Mouse (Mus musculus): ENCODE data around the gene Phactr4. TPM values are rescaled to one million over a fixed set of nuclear protein-coding genes. Genes with fewer than 3 reads are reported as not detected.
A peak's percentile ranks its signal among the peaks of the same experiment; 100 is the strongest.
"Not testable (repeated sequence)": the region's sequence is repeated elsewhere in the genome, so short reads cannot be mapped to it uniquely, and the experiment has no call there.

Phactr4 gene
- total RNA-seq (2021), result 10 to 100 TPM; 10.7 to 12.4 TPM
- long read RNA-seq, full-length matches to known transcripts, result 3 of 3 reads
- long read RNA-seq, partial matches to known transcripts, result 0 of 3 reads
- long read RNA-seq, other reads (novel, unspliced or antisense), result 0 of 3 reads

DNA sequence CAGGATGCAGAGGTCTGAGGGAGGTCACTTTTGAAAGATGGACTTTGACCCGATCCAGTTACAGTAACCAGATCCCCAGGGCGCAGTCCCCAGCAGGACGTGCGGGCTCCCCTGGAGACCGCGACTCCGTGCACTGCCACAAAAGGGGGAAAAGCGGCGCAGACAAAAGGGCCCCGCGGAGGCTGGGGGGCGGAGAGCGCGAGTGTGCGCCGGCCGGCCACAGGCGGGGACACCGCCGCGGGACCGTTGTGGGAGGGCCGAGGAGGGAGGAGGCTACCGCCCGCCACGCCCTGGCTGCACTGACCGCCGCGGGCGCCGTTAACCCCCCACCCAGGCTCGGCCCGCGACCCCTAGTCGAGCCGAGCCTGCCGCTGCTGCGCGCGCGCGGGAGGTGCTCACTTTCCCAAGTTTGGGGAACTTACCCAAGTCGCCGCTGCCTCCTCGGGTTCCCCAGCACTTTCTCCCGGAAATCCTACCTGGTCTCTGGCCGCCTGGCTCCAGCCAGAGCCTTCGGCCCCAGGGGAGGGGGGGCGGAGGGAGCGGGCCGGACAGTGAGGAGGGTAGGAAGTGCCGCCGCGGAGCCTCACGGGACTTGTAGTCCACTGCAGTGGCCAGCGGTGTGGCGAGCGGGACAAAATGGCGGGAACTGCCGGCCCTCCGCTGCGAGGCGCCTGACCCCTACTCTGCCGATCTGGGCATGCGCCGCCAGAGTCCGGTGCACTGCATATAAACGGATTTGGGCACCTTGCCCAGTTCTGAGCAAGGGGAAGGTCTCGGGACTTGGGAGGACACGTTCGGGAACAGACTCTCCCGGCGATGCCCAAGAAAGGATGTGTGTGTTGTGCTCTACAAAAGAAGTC lies at the start of gene Phactr4:
Phactr4 (minus strand) TSS at position 567 of the 860 bp plus-strand sequence.
- DNase-seq (ENCODE audit: low spot score in 2 of 2), result peak; percentile 83 to 90

DNA sequence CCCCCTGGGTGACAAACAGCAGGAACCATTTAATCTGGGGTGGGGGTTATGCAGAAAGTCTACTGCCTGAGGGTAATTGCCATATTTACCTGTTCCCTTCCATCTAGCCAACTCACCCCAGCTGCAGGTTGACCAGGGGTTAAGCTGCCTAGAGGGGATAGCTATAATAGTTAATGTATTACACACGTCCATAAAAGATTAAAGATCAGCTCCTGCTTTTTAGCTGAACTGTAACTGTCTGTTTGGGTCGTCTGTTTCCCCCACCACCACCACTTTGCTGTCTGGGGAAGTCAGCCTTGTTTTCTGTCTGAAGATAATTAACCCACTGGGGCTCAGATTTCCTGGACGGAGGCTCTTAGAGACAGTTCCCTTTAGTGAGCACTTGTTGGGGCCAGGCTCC lies 47.6 kb upstream of the Phactr4 start:
- DNase-seq (ENCODE audit: low spot score in 2 of 2), result no peak

DNA sequence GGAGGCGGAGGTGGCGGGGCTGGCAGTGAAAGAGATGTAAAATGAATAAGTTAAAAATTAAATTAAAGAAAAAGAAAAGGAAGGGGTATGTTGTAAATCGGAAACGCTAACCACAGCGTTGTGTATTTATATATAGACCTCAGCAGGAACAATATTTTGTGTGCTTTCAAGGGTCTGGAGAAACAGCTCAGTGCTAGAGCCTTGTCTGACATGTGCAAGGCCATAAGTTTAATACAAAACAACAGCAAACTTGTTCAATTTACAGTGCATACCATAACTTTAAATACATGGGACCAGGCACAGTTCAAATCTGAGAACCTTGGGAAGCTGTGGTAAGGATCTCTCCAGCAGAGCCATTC lies 41.9 kb upstream of the Phactr4 start:
- no peak for DNase-seq (ENCODE audit: low spot score in 2 of 2)

DNA sequence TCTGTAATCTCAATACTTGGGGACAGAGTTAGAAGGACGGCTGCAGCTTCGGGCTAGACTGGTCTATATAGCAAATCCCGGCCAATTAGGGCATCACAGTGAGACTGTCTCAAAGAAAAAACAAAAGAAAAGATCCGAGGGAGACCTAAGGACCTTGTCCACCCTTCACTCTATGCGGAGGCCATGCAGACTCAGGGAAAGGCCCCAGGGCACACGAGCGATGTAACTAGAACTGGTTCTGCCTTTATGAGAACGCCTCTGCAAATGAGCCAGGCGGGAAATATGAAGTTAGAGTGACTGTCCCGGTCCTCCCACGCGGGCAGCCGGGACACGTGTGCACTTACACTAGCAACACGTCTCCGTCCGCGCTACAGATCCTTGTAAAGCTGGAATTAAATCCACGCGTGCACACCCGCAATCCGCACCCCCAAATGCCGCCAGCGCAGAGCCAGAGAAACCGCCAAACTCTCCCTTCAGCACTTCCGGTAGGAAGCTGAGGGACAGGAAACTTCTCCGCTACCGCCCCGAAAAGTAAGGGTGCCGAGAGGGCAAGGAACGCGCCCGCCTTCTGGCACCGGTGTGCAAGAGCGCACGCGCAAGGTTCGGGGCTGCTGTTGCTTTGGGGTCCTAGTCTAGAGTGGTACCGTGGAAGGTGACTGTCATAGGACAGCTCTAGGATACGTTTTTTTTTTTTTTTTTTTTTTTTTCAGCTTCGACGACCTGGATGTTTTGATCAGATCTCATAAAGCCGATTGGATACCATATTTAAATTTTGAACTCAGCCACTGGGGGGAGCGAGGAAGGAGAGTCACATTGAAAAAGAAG lies 41.4 kb upstream of the Phactr4 start, which contains the start of gene Med18:
Med18 (minus strand) TSS at position 492 of the 825 bp plus-strand sequence.
- DNase-seq (ENCODE audit: low spot score in 2 of 2), result peak; percentile 92 to 97

DNA sequence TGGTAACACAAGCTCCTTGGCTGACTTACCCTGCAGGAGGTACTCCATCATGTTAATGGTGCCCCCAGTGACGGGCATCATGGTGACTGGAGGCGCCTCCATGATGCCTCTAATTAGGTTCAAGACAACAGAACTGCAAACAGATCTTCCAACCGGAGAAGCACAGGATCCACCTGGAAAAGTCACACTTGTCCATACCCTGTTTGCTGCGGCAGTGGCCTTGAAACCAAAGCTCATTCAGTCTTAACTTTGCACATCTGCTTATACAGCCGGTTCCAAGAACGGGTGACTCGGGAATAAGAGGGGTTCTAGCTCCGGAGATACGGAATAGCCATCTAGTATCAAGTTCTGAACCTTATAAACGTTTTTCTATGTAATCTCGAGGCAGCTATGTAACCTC lies 40.5 kb upstream of the Phactr4 start:
- no peak for DNase-seq (ENCODE audit: low spot score in 2 of 2)

DNA sequence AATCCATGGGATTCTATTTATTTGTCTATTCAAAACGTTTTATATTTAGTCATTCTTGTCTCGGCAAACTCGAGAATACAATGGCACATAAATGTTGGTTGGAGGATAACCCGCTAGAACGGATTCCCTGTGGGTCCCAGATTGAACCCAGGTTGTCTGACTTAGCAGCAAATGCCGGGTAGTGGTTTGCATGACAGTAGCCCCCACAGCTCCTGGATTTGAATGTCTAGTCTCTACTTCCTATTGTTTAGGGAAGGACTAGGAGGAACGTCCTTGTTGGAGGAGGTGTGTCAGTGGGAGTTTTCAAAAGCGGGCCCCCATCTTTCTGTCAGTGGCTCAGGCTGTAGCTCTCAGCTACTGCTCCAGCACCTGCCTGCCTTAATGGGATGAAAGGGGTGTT lies 37.9 kb upstream of the Phactr4 start:
- DNase-seq (ENCODE audit: low spot score in 2 of 2), result no peak

DNA sequence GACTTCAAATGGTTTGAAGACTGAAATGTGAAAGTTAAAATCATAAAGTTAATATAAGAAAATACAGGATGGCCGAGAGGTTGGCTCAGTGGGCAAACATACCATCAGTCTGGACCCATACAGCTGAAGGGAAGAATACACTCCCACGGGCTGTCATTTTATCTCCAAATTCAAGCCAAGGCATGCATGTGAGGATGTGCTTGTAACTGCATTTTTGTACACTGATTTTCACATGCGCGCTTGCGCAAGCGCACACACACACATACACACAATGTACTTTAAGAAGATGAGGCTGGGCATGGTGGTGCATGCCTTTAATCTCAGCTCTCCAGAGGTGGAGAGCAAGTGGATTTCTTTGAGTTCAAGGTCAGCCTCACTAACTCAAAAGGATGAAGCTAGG lies 33.3 kb upstream of the Phactr4 start:
- no peak for DNase-seq (ENCODE audit: low spot score in 2 of 2)

DNA sequence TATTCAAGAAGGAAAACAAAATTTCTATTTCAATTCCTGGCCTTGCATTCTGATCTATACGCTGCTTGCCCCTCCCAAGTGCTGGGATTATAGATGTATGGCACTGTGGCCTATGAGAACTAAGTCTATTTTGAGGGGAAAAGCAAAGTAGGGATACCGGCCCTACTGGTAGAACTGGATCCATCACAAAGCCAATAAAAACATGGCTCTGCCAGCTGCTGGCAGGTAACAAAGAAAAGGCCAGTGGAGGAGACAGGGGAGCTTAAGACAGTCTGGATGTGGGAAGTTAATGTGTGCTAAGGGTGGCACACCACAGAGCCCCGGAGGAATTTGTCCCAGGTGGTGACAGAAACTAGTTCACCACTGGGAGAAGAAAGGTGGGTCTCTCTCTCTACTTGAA lies 32.9 kb upstream of the Phactr4 start:
- DNase-seq (ENCODE audit: low spot score in 2 of 2), result no peak

DNA sequence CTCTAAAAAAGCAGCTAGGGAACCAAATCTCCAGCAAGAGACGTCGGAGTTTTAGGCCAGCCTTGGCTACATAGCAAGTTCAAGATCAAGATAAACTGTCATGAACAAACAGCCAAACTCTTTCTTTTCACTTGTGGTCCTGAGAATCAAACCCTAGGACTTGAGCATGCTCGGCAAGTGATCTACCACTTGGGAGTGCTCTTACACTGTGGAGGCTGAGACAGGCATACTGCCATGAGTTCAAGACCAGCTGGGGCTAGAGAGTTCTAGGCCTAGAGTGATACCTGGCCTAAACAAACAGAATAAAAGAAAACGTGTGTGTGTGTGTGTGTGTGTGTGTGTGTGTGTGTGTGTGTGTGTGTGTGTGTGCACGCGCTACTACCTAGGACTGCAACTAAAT lies 31.9 kb upstream of the Phactr4 start:
- no peak for DNase-seq (ENCODE audit: low spot score in 2 of 2)

DNA sequence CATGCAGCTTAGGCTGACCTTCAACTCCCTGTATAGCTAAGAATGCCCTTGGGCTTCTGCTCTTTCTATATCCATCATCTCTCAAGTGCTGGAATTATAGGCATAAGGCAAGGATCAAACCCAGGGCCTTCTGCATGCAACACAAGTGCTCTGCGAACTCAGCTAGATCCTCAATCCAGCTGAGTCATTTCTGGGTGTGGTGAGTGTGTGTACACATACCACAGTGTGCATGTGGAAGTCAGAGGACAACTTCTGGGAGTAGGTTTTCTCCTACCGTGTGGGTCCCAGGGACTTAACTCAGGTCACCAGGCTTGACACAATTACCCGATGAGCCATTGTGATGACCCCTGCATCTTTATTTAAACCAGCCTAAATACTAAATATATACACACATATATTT lies 27.5 kb upstream of the Phactr4 start:
- DNase-seq (ENCODE audit: low spot score in 2 of 2), result no peak

DNA sequence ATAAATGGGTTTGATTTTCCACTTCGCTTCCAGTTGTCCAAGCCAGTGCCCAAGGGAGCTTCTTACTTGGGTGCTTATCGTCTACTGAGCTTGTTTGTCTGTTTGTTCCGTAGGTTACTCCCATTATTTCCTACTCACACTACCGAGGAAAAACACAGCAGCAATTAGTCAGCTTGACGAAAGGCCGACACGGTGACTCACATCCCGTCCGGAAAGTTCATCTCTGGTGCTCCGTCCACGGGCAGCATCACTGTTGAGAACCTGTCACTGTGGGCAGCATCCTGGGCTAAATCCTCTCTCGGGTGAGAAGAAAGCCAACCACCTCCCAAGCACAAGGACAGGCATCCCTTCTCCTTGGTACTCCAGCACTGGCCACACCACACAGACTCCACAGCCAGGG lies 23.8 kb upstream of the Phactr4 start:
- no peak for DNase-seq (ENCODE audit: low spot score in 2 of 2)

DNA sequence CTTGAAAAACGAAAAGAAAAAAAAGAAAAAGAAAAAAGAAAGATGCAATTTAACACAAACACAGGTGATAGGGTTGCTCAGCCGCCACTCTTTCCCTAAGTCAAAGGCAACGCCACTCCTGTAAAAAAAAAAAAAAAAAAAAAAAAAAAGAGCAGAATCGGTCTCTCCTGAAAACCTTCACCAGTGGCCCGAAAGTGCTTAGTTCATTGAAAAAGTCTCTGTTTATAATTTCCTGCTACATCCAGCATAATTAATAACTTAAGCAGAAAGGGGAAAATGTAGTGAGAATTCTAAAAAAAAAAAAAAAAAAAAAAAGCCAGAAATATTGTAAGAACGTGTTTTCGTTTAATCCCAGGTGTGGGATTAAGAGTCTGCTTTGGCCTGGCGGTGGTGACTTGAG lies 22.2 kb upstream of the Phactr4 start:
- no peak for DNase-seq (ENCODE audit: low spot score in 2 of 2)

DNA sequence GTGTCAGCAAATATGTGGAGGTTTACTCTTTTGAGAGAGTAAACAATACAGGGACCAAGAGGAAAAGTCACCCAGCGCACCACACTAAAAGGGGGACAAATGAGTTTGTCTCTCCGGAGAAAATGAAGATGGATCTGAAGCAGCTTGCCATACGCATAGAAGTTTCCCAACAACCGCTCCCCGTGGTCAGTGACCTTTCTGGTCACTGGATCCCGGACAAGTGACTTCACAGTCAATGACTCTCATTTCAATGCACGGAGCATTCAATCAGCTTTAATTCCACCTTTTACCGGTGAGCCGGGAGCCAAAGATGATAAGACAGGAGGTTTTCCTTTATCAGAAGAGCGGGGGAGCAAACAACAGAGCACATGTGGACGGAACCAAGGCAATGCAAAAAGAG lies 15.6 kb upstream of the Phactr4 start:
- no peak for DNase-seq (ENCODE audit: low spot score in 2 of 2)

DNA sequence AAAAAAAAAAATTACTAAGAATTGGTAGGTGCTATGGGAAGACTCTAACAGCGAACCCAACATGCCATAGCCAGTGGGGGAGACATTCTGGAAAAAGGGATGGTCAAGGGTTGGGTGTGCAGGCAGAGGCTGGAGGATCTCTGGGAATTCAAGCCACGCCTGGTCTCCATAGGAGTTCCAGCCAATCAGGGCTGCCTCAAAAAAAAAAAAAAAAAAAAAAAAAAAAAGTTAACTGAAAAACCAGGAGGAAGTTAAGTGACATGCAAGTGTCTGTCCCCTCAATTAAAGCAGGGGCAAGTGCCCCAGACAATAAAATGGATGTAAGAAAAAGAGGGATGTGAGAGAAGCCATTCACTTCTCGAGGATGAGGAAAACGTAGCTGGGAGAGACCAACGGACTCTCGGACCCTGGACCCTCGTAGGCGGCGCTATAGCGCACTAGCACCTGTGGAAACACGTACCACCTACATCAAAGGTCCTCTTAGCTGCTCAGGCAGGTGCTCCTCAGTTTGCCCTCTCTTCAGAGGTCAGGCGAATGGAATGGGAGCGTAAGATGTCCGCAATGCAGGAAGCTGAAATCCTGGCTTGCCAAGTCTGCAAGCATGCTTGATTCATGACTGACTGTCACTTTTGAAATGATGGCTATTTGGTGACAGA lies 10.6 kb upstream of the Phactr4 start:
- no peak for DNase-seq (ENCODE audit: low spot score in 2 of 2)

DNA sequence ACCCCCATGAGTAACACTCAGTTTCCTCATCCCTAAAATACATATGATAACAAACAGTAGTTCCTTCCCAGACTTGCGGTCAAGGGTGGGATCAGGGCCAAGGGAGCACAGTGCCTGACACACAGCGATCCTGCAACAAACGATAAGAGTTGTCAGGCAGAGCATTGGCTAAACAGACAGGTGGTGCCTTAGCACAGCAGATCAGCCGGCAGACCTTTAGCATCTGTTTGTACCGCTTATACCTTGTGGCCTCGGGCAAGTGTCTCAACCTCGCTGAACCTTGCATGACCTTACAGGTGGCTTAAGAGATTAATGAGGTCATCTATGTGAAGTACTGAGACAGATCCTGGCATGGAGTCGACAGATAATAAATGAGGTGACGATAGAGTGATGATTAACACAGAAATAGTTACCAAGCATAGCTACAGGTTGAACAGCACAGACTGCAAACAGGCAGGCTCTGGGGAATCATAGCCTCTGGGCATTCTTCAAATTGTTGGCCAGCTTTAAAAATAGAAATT lies 5.8 kb upstream of the Phactr4 start:
- no peak for DNase-seq (ENCODE audit: low spot score in 2 of 2)

DNA sequence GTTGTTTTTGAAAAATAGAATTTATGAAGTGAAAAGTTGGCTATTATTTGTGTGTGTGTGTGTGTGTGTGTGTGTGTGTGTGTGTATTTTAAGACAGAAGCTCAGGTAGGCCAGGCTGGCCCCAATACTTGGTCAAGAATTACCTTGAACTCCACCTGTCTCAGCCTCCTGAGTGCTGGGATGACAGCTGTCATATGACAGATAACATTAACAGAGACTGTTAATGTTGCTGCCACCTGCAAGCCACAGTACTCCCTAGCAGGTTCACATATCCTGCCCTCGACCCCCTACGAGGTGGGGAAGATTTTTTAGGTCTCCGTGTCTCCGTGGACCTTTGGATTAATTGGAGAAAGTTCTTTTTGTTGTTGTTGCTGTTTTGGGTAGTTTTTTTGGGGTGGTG lies 5.2 kb upstream of the Phactr4 start:
- no peak for DNase-seq (ENCODE audit: low spot score in 2 of 2)

DNA sequence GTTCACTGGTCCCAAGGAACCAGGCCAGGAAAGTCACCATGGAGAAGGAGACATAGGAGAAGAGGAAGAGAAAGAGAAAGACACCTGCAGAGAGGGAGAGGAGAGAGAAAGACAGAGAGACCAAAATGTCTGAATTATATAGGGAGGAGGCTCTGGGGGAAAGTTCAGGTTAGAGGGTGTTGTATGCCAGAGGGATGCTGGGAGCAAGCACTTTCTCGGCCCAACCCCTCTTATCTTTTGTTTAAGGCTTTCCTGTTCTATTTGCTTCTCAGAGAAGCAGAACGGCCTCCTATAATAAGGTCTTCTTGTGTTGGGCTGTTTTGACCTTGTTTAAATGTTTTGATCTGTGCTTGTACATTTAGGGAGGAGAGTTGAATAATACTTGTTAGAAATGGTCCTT lies 3.7 kb upstream of the Phactr4 start:
- no peak for DNase-seq (ENCODE audit: low spot score in 2 of 2)

DNA sequence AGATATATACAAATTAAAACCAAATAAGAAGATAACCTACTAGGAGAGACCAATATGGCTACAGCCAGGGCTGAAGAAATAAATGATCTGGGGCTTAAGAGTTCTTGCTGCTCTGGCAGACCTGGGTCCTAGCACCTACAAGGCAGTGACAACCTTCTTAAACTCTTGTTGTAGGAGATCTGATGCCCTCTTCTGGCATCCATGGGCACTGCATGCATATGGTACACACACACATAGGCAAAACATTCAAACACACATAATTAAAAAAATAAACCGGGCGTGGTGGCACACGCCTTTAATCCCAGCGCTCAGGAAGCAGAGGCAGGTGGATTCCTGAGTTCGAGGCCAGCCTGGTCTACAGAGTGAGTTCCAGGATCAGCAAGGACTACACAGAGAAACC lies 2.5 kb upstream of the Phactr4 start:
- no peak for DNase-seq (ENCODE audit: low spot score in 2 of 2)

DNA sequence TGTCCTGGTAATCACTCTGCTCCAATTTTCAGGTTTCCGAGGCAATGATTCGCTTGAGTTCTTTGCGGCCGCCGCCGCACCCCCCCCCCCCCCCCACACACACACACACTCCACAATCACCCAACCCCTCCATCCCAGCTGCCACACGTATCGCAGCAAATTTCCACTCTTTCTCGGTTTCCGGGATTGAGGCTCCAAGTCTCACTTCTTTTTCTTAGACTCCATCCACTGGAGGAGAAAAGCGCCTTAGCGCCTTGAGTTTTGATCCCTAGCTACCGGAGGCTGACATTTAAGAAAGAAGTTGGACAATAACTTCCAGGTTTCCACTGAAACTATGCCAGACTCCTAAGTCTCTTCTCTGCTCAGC lies 750 bp downstream of the Phactr4 start:
- no peak for DNase-seq (ENCODE audit: low spot score in 2 of 2)

DNA sequence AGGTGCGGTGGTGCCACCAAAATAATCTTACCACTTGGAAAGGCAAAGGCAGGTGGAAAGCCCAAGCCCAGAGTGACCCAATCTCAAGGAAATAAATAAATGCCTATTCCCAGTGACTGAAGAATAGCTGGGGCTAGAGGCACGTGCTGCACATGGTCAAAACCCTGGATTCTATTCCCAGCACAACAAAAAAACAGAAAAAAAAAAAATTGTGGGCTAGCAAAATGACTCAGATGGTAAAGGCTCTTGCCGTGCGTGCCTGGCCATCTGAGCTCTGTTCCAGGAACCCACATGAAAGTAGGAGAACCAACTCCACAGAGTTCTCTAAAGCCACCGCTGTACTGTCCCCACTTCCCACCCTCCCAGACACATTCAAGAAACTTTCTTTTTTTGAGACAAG lies 1.8 kb downstream of the Phactr4 start:
- DNase-seq (ENCODE audit: low spot score in 2 of 2), result no peak

DNA sequence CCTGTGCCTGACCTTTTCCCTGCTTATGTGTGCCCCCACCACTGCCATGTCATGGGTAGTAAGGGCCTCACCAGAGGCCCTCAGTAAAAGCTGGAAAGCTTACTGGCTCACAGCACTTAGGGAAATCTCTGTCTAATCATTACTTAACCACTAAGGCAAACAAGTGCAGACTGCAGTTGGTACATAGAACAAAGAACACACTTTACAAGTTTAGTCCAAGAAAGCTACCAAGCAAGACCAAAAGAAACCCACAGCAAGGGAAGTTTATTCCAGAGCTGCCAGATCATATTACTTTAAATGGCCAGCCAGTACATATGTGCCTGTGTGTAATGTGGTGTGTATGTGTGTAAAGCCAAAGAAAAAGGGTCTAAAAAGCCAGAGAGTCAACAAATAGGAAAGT lies 6.3 kb downstream of the Phactr4 start:
- DNase-seq (ENCODE audit: low spot score in 2 of 2), result no peak

DNA sequence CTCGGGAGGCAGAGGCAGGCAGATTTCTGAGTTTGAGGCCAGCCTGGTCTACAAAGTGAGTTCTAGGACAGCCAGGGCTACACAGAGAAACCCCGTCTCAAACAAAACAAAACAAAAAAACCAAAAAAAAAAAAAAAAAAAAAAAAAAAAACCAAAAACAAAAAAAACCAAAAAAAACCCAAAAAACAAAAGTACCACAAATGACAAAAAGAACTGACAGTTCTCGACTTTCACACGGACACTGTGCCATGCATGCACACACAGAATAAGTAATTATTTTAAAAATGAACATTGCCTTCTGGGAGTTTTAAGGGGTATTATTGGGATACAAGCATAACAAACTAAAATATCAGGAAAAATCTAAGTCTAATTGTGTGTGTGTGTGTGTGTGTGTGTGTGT lies 9.0 kb downstream of the Phactr4 start:
- not testable (repeated sequence) for DNase-seq (ENCODE audit: low spot score in 2 of 2)

All from layer of hippocampus, adult 18-20 months (tissue).